Mouse (Mus musculus): Measurements from ENCODE around the gene Ccdc151.

The Ccdc151 gene

GRCm38 (mm10) chr9:22000296-22000695, 2.1 kb downstream of the Ccdc151 start:
- intact Hi-C loops (cut with DNase I), result no loop called here

DNA sequence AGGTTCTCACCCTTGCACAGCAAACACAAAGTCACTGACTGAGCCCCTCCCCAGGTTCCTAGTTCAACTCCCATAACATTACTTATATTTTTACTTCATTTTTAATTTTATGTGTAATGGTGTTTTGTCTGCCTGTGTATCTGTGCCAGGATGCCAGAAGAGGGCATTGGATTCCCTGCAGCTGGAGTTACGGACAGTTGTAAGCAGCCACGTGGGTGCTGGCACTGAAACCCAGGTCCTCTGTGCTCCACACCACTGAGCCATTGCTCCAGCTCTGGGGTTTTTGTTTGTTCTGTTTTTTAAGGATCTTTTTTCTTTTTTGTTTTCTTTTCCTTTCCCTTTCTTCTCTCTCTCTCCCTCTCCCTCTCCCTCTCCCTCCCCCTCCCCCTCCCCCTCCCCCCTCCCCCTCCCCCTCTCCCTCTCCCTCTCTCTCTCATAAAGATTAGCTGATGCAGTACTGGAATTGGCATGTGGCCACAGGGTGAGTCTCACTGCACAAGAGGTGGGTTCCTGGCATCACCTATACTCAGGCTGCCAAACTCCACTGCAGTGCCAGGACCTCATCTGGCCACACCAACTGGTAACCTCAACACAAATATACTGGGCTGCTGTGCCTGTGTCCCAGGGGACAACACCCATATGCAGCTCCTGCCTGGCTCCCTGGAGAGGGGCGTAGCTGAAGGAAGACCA, 6.1 kb downstream of the Ccdc151 start:
- intact Hi-C loops (cut with DNase I), result no loop called here

- intact Hi-C loops (cut with DNase I), result no loop called here
These were observed 10.2 kb downstream of the Ccdc151 start for GRCm38 (mm10) chr9:21992227-21992626.

DNA sequence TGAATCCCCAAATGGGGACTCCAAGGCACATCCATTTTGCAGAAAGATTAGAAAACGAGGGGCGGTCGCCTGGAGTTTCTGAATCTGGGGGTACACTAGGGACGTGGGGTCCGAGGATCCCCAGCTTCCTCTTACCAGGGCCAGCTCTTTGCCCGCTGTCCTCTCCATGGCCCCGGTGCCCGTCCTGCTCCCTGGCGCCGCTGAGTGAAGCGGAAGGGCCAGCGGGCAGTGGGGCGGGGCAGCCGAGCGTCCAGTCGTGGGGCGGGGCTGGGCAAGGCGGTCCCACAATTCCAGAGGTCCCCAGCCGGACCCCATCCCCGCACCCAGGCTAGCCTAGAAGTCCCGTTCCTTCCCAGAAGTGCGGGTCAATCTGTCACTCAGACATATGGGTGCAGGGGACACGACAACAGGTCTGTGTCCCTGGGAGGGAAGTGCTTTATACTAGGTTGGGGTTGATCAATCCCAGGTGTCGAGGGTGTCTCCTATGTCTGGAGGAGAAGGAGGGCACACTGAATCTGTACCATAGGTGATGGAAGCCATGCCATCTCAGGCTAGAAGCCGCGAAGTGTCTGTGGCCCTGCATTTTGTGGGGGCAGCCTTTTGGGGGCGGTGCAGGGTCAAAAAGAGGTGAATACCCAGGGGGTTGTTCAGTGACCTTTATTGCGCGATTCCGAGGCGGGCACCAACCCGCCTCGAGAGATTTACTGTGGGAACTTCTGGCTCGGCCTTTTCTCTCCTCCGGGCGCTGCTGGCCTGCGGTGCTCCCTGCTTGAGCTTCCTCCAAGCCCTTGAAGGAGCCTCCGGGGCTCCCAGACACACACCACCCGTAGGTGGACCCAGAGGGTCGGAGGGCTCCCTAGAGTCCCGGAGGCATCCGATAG, 13.0 kb downstream of the Ccdc151 start, which contains the start of gene Rgl3:
Gene Rgl3, minus strand, starts transcription at position 217 of the 881 bp plus-strand sequence.
- intact Hi-C loops (cut with DNase I), result no loop called here

GRCm38 (mm10) chr9:21988421-21989101, 13.9 kb downstream of the Ccdc151 start:
- intact Hi-C loops (cut with DNase I), result no loop called here

GRCm38 (mm10) chr9:21987592-21988342, 14.7 kb downstream of the Ccdc151 start:
- intact Hi-C loops (cut with DNase I), result no loop called here

- intact Hi-C loops (cut with DNase I), result no loop called here
These were observed 18.5 kb downstream of the Ccdc151 start for GRCm38 (mm10) chr9:21983911-21984310.

DNA sequence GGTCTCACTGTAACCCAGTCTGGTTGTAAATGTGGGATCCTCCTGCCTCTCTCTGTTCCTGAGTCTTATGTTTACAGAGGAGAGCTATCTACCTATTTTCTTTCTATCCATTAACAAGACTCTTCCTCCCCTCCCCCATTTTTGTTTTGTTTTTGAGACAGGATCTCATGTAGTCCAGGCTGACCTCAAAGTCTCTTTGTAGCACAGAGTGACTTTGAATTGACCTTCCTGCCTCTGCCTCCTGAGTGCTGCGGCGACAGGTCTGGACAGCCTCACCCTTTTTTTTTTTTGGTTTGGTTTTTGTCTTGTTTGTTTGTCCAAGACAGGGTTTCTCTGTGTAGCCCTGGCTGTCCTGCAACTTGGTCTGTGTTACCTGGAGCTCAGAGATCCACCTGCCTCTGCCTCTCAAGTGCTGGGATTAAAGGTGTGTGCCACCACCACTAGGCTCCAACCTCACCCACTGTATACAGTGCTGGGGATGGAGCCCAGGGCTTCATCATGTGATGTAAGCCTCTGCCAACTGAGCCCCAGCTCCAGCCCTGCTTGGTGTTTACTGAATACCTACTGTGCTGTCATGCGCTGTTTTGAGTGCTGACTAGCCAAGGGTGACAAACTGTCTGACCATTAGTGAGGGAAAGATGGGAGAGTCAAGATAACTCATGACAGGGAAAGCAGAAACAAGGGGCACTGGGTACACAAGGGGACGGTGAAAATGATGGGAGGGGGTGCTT, 23.9 kb downstream of the Ccdc151 start:
- intact Hi-C loops (cut with DNase I), result loop anchor here (2.0 to 10.0 kb wide), 2 partner anchors 76 to 166 kb away; no protein-coding TSS in a partner anchor

DNA sequence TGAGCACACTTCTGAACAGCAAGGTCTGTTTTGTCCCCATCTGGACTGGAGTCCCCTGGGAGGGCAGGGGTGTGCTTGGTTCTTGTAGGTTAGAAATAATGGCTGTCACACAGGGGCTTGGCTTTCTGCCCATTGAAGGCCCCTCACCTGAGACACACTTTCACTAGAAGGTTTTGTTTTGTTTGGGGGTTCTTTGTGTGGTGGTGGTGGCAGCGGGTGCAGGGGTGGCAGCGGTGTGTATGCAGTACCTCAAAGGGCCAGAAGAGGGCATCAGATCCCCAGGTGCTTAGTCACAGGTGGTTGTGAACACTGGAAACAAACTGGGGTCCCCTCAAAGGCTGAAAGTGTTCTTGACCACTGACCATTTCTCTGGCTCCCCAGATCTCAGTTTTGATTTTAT, 24.5 kb downstream of the Ccdc151 start:
- intact Hi-C loops (cut with DNase I), result loop anchor here (2.0 to 10.0 kb wide), 2 partner anchors 77 to 167 kb away; no protein-coding TSS in a partner anchor

GRCm38 (mm10) chr9:21977331-21977730, 25.1 kb downstream of the Ccdc151 start:
- intact Hi-C loops (cut with DNase I), result loop anchor here (10.0 kb wide), 1 partner anchor 167 kb away; no protein-coding TSS in a partner anchor

DNA sequence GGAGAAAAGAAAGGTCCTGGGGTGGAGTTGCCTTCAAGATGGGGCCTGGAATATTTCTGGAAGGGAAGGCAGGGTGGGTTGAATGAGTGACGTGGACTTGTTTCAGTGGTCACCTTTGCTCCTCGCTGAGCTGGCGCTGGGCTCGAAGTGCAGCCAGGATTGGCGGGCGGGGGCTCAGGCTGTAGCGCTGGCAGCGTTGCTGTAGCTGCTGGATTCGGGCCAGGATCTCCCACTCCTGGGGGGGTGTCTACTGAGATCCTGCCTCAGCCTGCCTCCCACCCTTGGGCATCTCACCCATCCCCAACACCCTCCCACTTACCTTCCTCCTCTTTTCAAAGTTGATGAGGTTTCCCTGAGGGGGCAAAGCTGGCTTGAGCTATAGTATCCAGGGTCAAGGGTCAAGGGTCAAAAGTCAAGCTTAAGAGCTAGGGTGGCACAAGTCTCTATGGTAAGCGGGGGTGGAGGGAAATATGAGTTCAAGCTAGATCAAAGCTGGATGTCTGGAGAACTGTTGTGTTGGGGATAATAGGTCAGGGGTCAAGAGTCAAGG, 25.7 kb downstream of the Ccdc151 start:
- intact Hi-C loops (cut with DNase I), result loop anchor here (10.0 kb wide), 1 partner anchor 168 kb away; no protein-coding TSS in a partner anchor

GRCm38 (mm10) chr9:21969304-21969703, 33.1 kb downstream of the Ccdc151 start:
- intact Hi-C loops (cut with DNase I), result no loop called here

- intact Hi-C loops (cut with DNase I), result no loop called here
These were observed 33.6 kb downstream of the Ccdc151 start for GRCm38 (mm10) chr9:21968883-21969282.

DNA sequence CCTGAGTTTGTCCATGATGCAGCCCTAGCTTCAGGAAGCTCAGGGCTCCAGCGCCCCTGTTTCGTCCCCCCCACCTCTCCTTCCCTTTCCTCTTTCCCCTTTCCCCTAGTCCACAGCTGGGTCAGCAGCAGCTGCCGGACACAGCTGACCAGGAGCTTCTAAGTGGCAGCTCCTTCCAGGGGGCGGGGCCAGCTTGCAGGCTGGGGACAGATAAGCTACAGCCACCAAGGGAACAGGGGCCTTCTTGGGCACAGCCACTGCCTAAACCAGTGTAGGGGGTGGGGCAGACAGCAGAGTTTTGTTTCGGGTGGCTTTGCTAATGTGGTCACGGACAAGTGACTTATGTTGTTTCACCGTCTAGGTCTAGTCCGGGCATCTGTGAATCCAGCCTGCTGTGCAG, 39.0 kb downstream of the Ccdc151 start, which contains the start of gene Epor:
Gene Epor, minus strand, starts transcription at position 90 of the 400 bp plus-strand sequence.
- intact Hi-C loops (cut with DNase I), result no loop called here

DNA sequence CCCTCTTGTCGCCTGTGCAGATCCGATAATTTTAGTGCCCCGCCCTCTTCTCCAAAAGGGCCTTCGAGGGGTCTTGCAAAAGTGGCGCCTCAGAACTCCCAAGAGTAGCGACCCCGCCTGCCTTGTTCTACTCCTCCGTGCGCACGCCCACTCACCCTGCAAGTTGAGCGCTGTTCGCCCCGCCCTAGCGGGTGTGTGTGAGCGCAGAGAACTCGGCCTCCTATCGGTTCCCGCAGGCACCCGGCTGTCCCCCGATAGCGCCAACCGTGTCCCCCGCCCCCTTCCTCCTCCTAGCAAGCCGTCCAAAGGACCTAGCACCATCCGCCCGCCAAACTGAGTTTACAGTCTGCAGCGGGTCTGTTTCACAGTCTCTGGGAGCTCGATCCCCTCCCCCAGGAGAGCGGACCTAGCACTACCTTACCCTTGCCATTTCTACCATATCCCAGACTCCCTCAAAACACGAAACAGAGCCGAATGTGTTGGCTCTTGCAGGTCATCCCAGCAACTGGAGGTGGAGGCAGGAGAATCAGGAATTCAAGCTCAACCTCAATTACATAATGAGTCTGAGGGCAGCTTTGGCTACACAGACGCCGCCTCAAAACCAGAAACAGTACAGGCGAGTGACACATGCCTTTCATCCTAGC, 39.9 kb downstream of the Ccdc151 start:
- intact Hi-C loops (cut with DNase I), result no loop called here

- intact Hi-C loops (cut with DNase I), result no loop called here
These were observed 40.4 kb downstream of the Ccdc151 start for GRCm38 (mm10) chr9:21962010-21962409.

GRCm38 (mm10) chr9:21961366-21961980, 41.0 kb downstream of the Ccdc151 start:
- intact Hi-C loops (cut with DNase I), result no loop called here

DNA sequence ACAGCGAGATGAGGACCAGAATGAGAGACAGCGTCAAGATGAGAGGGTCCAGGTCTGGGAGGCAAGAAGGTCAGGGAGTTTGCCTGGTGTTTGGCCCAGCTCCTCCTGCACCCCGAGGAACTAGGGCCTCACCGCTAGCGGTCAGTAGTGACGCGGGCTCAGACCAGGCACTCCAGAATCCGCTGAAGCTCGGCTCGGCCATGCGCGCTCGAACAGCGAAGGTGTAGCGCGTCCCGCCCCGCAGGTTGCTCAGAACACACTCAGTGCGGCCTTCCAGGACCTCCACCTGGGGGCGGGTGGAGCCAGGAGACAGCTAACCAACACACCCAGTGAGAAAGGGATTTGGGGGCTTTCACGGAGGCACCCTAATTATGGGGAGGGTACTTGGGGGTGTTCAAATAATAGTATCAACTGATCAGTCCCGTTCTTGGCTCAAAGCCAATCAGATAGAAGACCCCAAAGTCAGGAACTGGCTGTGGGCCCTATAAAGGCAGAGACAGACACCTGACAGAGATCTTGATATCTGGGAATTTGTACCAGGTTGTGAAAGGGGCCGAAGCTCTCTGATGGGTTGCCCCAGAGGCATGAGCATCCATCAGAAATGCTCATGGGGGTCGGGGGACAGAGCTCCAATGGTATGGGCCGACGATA, 41.8 kb downstream of the Ccdc151 start:
- intact Hi-C loops (cut with DNase I), result no loop called here
